Mouse (Mus musculus): Measurements from ENCODE around the gene Khdc4.

DNA sequence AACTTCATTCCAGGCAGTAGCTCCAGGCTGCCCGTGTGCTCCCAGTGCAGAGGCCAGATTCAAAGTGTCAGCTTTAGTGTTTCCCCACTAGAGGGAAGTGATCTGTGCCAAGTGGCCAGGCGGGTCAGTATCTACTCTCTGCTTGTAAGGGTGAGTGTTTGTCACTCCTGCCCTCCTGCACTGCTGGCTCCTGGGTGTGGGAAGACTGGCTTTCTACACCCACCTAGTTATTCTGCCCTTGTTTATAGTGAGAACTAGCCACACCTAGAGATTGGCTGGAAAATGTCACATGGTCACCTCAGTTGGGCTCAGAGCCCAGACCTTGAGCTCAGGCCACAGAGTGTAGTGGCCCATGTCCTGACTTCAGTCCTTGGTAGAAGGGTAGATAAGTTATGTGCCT is 33.5 kb downstream of the Khdc4 start:
- TF ChIP-seq CTCF (IDR thresholded peaks at IDR 0.05; ENCODE audit: insufficient read depth, low read depth, low read length) (no peak), POLR2A (IDR thresholded peaks at IDR 0.05; ENCODE audit: insufficient read depth, low read depth, low read length) (no peak)
